Mouse (Mus musculus) midbrain, embryonic 11.5 days (tissue): ENCODE measurements around the gene Slc33a1. TPM values are rescaled to one million over a fixed set of nuclear protein-coding genes. Genes with fewer than 3 reads are reported as not detected.

Experiments
- ATAC-seq: fragments of 200-750 bp; cut with Nextera tagmentation; 2 replicates; pipeline ENCODE4 v1.8.0; 2017; ENCODE audit warnings: moderate TSS enrichment, moderate library complexity; ENCODE audit not compliant: low FRiP score
- DNase-seq: peaks from one replicate; pipeline ENCODE4 v3.0.0; 2015; ENCODE audit warnings: low spot score; ENCODE audit errors: missing footprints
- H3K27ac ChIP-seq: fragments of 300-500 bp; sonication (generic); 2 replicates; pipeline ENCODE4 v1.5.1; 2014; ENCODE audit warnings: low read depth, low read length
- H3K27me3 ChIP-seq: fragments of 300-500 bp; sonication (generic); 2 replicates; pipeline ENCODE4 v1.6.1; 2014; ENCODE audit warnings: mild to moderate bottlenecking, low read length, moderate library complexity, mixed read lengths; ENCODE audit not compliant: control insufficient read depth, insufficient read depth
- H3K36me3 ChIP-seq: fragments of 300-500 bp; sonication (generic); 2 replicates; pipeline ENCODE4 v1.6.1; 2014; ENCODE audit warnings: mild to moderate bottlenecking, low read length, moderate library complexity, mixed read lengths; ENCODE audit not compliant: control insufficient read depth, insufficient read depth
- H3K4me1 ChIP-seq: fragments of 300-500 bp; sonication (generic); 2 replicates; pipeline ENCODE4 v1.6.1; 2014; ENCODE audit warnings: low read length; ENCODE audit not compliant: control insufficient read depth, insufficient read depth
- H3K4me2 ChIP-seq: fragments of 300-500 bp; sonication (generic); 2 replicates; pipeline ENCODE4 v1.6.1; 2014; ENCODE audit warnings: mild to moderate bottlenecking, moderate library complexity
- H3K4me3 ChIP-seq: fragments of 300-500 bp; sonication (generic); 2 replicates; pipeline ENCODE4 v1.5.1; 2014; ENCODE audit warnings: low read depth, low read length
- H3K9ac ChIP-seq: fragments of 300-500 bp; sonication (generic); 2 replicates; pipeline ENCODE4 v1.6.1; 2014; ENCODE audit warnings: low read length
- H3K9me3 ChIP-seq: fragments of 300-500 bp; sonication (generic); 2 replicates; pipeline ENCODE4 v1.6.1; 2016; ENCODE audit warnings: low read length; ENCODE audit not compliant: control insufficient read depth
- WGBS: fragments of 180-500 bp; shearing (Covaris S2); extraction: QIAGEN DNeasy Blood & Tissue Kit; methylation state at CpG from one replicate; pipeline ENCODE4 v1.1.7; 2014; 5-methylcytosine and 5-hydroxymethylcytosine counted together
- polyA plus RNA-seq: library from polyadenylated mRNA; unstranded; fragments of >200 nt; fragmentation: Nextera tagmentation; extraction: Ambion mirVana; gene quantifications from 2 replicates; pipeline ENCODE4 v1.2.1, GENCODE M21; 2014

The Slc33a1 gene
- 11.3 and 12.4 TPM in 2 replicates for polyA plus RNA-seq

DNA sequence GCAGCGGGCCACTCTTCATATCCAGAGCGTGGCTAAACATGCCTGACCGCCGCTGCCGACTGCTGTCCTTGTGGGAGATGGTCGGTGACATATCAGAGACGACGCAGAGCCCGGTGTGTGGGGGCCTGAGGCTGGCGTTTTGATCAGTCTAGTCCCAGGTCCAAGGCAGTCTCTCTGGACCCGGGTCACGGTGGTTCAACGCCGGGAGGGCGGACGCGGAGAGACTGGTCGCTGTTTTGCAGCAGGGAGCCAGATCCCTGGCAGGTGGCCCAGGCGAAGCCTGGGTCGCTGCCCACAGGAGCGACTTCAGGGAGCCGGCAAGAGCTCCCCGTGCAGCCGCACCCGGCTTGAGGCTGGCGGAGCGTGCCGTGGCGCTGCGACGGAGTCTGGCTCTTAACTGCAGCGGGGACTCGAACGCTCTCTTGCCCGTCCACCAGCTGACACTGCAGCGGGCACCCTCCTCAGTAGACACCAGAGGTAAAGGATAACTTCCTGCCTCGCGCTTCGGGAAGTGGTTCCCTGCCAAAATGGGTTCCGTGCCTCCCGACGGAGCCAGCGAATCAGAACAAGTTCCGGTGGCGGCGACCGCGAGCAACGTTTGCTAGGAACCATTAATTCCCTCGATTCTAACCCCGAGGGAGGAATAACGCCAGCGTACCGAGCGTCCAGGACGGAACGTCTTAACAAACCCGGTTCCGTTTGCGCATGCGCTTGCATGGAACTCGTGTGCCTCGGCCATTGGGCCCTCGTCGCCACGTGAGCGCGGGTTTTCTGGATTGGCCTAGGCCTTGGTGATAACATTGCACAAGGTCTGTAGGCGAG, at the start of gene Slc33a1:
Gene Slc33a1 (minus strand): TSS at position 669 of the 822 bp plus-strand sequence.
- Histone ChIP-seq H3K4me2 (peak within 1 kb of the TSS; percentile 85), H3K4me1 (peaks cover 13% of the 10 kb centered on the region), H3K4me3 (peak within 1 kb of the TSS; percentile 69), H3K9ac (peak within 1 kb of the TSS; percentile 79), H3K27me3 (no peaks in the 10 kb centered on the region; the same call in 1 of the 2 replicates), H3K9me3 (no peaks in the 10 kb centered on the region), H3K36me3 (no peaks in the 10 kb centered on the region), H3K27ac (peak within 1 kb of the TSS; percentile 47; the same call in 1 of the 2 replicates)
- WGBS: under 1% methylated on average over 69 of the region's 69 CpGs
- ATAC-seq (peak; percentile 96), DNase-seq (peak; percentile 100)

DNA sequence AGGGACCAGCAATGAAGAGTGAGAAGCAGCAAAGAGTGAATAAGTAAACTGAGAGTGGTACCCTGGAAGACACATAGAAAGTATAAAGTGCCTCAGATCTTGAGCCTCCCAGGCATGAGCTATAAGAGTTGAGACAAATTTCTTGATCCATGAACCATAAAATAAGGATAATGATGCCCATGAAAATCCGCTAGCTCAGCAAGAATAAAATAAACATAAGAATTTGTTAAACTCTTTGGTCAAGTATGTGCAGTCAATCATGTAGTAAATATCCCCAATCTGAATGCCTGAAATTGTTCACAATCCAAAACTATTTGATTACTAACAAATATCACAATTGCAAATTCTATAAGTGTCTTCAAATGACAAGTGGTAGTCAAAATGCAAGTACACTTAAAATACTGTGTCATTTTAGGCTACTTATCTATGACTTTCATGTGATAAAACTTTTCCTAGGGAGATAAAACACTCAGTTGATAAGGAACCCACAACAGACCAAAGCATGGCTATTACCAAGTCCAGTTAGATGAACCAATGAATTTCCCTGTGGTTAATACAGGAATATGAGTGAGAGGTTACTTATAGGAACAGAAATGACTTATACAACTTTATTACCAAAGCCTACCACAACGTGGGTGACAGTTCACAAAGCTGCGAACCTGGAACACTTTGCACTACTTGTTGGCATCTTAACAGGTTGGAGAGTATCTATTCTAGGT, 24.3 kb upstream of the Slc33a1 start:
- 94% methylated on average over 3 of the region's 3 CpGs for WGBS
- H3K4me3 ChIP-seq: no peak overlapping the region
- ATAC-seq: no peak
- peaks cover 14% of the 10 kb centered on the region; the same call in 1 of the 2 replicates for H3K36me3 ChIP-seq
- H3K9me3 ChIP-seq: no peaks in the 10 kb centered on the region
- no peaks in the 10 kb centered on the region for H3K27me3 ChIP-seq
- no peak overlapping the region for H3K4me2 ChIP-seq
- DNase-seq: peak; percentile 80
- H3K9ac ChIP-seq: no peak overlapping the region
- no peaks in the 10 kb centered on the region for H3K4me1 ChIP-seq
- H3K27ac ChIP-seq: no peak overlapping the region

DNA sequence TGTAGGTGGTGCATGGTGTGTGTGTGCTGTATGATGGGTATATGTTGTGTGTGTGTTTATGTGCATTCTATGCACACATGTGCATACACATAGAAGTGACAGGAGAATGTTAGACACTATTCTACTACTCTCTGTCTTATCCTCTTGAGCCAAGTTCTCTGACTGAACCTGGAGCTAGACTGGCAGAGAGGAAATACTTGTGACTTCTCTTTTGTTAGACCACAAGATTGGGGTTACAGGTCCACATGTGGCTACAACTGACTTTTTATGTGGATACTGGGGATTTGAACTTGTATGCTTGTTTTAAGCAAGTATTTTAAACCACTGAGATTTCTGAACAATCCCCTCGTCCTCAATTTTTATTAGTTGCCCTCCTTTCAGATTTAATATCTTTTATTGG, 22.1 kb upstream of the Slc33a1 start:
- Histone ChIP-seq H3K4me1 (no peaks in the 10 kb centered on the region), H3K4me3 (no peak overlapping the region), H3K4me2 (no peak overlapping the region), H3K9me3 (no peaks in the 10 kb centered on the region), H3K27me3 (no peaks in the 10 kb centered on the region), H3K9ac (no peak overlapping the region), H3K36me3 (peaks cover 8% of the 10 kb centered on the region; the same call in 1 of the 2 replicates), H3K27ac (no peak overlapping the region)
- peak; percentile 21 for DNase-seq
- whole genome bisulfite sequencing: 80% methylated on average over 1 of the region's 1 CpGs
- ATAC-seq: no peak

DNA sequence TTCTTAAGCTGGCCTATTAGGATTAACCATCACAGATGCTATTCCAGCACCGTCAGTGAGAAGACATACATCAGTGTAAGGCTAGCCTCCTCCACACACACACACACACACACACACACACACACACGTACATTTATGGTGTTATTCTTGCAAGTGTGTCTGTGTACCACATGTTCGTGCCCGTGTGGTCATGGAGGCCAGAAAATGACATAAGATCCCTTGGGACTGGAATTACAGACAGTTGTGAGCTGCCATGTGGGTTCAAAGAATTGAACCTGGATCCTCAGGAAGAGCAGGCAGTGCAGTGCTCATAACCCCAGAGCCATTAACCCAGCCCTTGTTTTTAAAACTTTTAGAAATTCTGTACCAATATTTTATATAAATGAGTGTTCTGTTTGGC, 13.3 kb upstream of the Slc33a1 start:
- Histone ChIP-seq H3K27me3 (no peaks in the 10 kb centered on the region), H3K9me3 (no peaks in the 10 kb centered on the region), H3K36me3 (peaks cover 5% of the 10 kb centered on the region; the same call in 1 of the 2 replicates), H3K27ac (no peak overlapping the region), H3K4me2 (no peak overlapping the region), H3K4me3 (no peak overlapping the region), H3K4me1 (peaks cover 16% of the 10 kb centered on the region), H3K9ac (no peak overlapping the region)
- peak; percentile 51 for DNase-seq
- 83% methylated on average over 4 of the region's 4 CpGs for WGBS
- ATAC-seq: no peak

DNA sequence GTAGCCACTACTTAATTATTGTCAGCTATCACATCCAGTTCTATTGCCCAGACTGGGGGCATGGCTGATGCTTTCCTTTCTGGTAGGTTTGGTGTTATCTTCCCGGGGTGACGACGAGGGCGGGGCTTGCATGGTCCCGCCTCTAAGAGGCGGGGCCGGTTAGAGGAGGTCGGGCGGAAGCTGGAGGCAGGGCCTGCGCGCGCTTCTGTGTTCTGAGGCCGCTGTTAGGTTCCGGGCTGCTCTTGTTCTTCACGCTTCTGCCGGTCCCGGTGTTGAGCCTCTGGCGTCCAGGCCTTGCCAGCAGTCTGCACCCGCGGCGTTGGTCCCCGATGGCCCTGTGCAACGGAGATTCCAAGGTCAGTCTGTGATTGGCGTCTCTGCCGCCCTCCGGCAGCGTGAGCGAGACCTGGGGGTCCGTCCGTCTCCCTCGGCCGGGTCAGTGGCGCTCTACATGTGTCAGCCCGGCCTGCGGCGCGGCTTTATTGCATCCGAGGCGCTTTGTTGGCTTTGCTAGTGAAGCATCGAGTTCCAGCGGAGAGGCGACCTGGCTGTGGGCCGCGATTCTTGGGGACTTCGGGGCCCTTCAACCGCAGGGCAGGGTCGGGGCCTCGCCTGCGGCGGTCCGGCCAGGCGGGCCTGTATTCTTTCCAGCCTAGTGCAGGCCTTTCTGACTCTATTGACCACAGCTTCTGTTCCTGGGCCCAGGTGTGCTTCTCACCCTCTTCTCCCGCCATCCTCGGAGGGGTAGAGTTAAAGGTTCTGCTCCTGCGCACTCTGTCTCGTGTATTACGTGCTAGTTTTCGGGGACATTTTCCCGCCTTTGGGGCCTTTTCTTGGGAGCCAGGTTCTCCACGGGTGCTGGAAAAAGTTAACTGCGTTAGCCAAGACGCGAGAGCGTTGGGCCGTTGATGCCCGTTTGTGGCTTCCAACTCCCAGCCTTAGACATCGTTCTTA, 11.7 kb upstream of the Slc33a1 start, which contains the start of gene Gmps:
Gene Gmps (plus strand): TSS at position 152 of the 954 bp plus-strand sequence.
- H3K4me2 ChIP-seq: peak within 1 kb of the TSS; percentile 81
- no peaks in the 10 kb centered on the region for H3K9me3 ChIP-seq
- H3K9ac ChIP-seq: peak within 1 kb of the TSS; percentile 96
- ATAC-seq (peak; percentile 99), DNase-seq (peak; percentile 99)
- H3K27me3 ChIP-seq: no peaks in the 10 kb centered on the region
- H3K27ac ChIP-seq: peak within 1 kb of the TSS; percentile 81
- peaks cover 16% of the 10 kb centered on the region for H3K4me1 ChIP-seq
- peaks cover 5% of the 10 kb centered on the region; the same call in 1 of the 2 replicates for H3K36me3 ChIP-seq
- H3K4me3 ChIP-seq: peak within 1 kb of the TSS; percentile 87
- under 1% methylated on average over 67 of the region's 67 CpGs for WGBS

DNA sequence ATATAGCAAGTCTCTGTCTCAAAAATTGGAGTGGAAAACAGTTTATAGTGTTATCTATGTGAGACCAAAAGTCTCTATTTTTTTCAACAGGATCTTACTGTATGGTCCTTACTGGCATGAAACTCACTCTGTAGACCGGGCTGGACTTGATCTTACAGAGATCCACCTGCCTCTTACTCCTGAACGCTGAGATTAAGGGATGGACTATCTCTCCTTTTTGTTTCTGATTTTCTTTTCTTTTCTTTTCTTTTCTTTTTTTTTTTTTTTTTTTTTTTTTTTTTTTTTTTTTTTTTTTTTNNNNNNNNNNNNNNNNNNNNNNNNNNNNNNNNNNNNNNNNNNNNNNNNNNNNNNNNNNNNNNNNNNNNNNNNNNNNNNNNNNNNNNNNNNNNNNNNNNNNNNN, 1.4 kb upstream of the Slc33a1 start:
- Histone ChIP-seq H3K9ac (no peak overlapping the region), H3K27me3 (no peaks in the 10 kb centered on the region; the same call in 1 of the 2 replicates), H3K9me3 (no peaks in the 10 kb centered on the region), H3K4me2 (no peak overlapping the region), H3K4me3 (no peak overlapping the region), H3K27ac (no peak overlapping the region), H3K4me1 (peaks cover 13% of the 10 kb centered on the region), H3K36me3 (no peaks in the 10 kb centered on the region)
- DNase-seq: no peak
- no peak for ATAC-seq
- 67% methylated on average over 2 of the region's 2 CpGs for WGBS

DNA sequence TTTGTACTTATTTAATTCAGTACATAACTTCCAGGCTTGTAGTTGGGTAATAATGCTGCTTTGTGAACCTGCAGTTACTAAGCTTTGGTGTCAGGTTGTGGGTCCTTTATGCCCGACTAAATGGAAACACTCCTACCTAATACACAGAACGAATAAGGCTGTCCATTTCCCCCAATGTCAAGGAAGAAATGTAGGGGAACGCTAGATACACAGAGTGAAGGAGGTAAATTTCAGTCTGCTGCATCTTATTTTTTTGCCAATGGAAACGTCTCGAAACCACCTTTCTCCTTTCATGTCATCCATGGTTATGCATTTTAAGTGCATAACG, 318 bp upstream of the Slc33a1 start:
- 0 out of 2 replicates have a peak overlapping the region, but pooled peaks have one; percentile 25 for H3K9ac ChIP-seq
- no peaks in the 10 kb centered on the region for H3K9me3 ChIP-seq
- no peaks in the 10 kb centered on the region; the same call in 1 of the 2 replicates for H3K27me3 ChIP-seq
- no peak for ATAC-seq
- H3K4me3 ChIP-seq: peak overlapping the region; percentile 69; the same call in 1 of the 2 replicates
- H3K27ac ChIP-seq: no peak overlapping the region
- no peak for DNase-seq
- H3K4me2 ChIP-seq: peak overlapping the region; percentile 85; the same call in 1 of the 2 replicates
- WGBS: 77% methylated on average over 6 of the region's 6 CpGs
- H3K4me1 ChIP-seq: peaks cover 13% of the 10 kb centered on the region
- H3K36me3 ChIP-seq: no peaks in the 10 kb centered on the region

DNA sequence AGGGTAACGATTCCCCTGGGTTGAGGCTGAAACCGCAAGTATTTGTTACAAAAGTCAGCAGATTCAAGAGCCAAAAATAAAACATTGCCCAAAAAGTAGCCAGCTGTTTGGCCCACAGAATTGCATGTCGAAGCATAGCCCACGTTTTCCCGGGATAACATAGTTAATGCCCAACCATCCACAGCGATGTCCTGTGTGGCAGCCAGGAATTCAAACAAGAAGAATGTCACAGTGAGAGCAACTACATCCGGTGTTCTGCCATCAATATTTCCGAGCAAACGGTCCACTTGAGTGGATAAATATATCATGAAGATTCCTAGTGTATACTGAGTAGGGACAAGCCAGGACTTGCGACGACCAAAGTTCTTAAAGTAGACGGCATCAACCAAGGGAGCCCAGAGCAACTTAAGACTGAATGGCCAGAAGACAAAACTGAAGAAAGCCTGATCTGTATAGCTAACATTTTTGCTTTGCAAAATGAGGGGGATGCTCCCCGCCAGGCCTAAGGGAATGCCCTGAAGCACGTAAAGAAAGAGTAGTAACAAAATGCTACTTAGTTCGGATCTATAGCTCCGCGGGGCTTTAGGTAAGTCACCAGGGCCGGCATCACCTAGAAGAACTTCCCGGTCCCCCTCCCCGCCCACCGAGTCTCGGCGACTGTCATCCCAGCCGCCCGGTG, 1.0 kb downstream of the Slc33a1 start:
- H3K9me3 ChIP-seq: no peaks in the 10 kb centered on the region
- WGBS: 11% methylated on average over 25 of the region's 25 CpGs
- DNase-seq: peak; percentile 88

More for the DNA sequence above, 1.0 kb downstream of the Slc33a1 start:
- Histone ChIP-seq H3K4me1 (peaks cover 13% of the 10 kb centered on the region), H3K36me3 (no peaks in the 10 kb centered on the region), H3K27me3 (no peaks in the 10 kb centered on the region; the same call in 1 of the 2 replicates), H3K4me3 (peak overlapping the region; percentile 69), H3K4me2 (peak overlapping the region; percentile 85), H3K9ac (peak overlapping the region; percentile 79), H3K27ac (no peak overlapping the region)
- peak; percentile 0; the same call in 1 of the 2 replicates for ATAC-seq
